Mouse (Mus musculus) bone marrow, adult 2 months (tissue): ENCODE measurements around the gene Znhit1.

Experiments
- CTCF ChIP-seq: fragments of 200-500 bp; IDR thresholded peaks from 2 replicates; pipeline ENCODE4 v1.5.1; 2011; ENCODE audit warnings: low read length, control low read depth; ENCODE audit not compliant: control insufficient read depth, insufficient read depth
- POLR2A ChIP-seq: fragments of 200-500 bp; IDR thresholded peaks from 2 replicates; pipeline ENCODE4 v1.6.1; 2011; ENCODE audit warnings: low read depth, mild to moderate bottlenecking, control low read depth, low read length, borderline replicate concordance; ENCODE audit not compliant: control insufficient read depth

- no peak for TF ChIP-seq CTCF
- no peak for TF ChIP-seq POLR2A
Measured at GRCm38 (mm10) chr5:137012401-137012950, 24.7 kb upstream of the Znhit1 start.
